Mouse (Mus musculus) layer of hippocampus, adult 2 months (tissue): ENCODE results near the gene Guca1b. TPM values are rescaled to one million over a fixed set of nuclear protein-coding genes. Genes with fewer than 3 reads are reported as not detected.
A peak's percentile ranks its signal among the peaks of the same experiment; 100 is the strongest.
"Not testable (repeated sequence)": the region's sequence is repeated elsewhere in the genome, so short reads cannot be mapped to it uniquely, and the experiment has no call there.

Experiments used
- DNase-seq, 2 experiments: peaks; one replicate each; pipeline ENCODE4 v3.0.0; 2022; ENCODE audit warnings: low spot score in 2 of 2
- H3K27ac ChIP-seq: fragments of 200-600 bp; 2 replicates; pipeline ENCODE4 v1.8.1; 2022
- H3K4me3 ChIP-seq: fragments of 200-600 bp; 2 replicates; pipeline ENCODE4 v1.8.1; 2022; ENCODE audit warnings: mild to moderate bottlenecking
- CTCF ChIP-seq: fragments of 200-600 bp; conservative IDR thresholded peaks from 2 replicates; pipeline ENCODE4 v1.8.1; 2022; ENCODE audit warnings: antibody characterized with exemption, mild to moderate bottlenecking, moderate library complexity
- total RNA-seq, 2 experiments: library from RNA; stranded (reverse); gene quantifications; 2 replicates each; pipeline ENCODE4 v1.2.3; 2021

The Guca1b gene
- total RNA-seq, 2 experiments from 2014 or later = 1.7 to 2.2 TPM

DNA sequence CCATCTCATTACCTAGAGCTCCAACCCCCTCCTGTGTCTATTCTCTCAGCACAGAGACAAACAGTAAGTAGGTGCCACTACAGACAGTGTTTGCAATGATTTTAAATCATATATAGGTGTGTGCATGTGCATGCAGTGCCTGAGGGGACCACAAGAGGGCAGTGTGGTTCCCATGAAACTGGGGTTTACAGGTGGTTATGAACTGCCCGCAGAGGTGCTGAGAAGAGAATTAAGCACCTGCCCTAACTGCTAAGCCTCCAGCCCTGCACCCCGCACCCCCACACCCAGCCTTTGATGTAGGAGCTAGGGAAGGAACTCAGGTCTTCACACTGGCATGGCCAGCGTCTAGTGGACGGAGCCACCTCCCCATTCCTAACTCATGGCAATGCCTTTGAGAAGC, 1.5 kb downstream of the Guca1b start:
- peak in 1 of 2 experiments; percentile 32 for DNase-seq
- no peak overlapping the region for H3K4me3 ChIP-seq
- no peak overlapping the region for H3K27ac ChIP-seq
- TF ChIP-seq CTCF = peak; percentile 85

DNA sequence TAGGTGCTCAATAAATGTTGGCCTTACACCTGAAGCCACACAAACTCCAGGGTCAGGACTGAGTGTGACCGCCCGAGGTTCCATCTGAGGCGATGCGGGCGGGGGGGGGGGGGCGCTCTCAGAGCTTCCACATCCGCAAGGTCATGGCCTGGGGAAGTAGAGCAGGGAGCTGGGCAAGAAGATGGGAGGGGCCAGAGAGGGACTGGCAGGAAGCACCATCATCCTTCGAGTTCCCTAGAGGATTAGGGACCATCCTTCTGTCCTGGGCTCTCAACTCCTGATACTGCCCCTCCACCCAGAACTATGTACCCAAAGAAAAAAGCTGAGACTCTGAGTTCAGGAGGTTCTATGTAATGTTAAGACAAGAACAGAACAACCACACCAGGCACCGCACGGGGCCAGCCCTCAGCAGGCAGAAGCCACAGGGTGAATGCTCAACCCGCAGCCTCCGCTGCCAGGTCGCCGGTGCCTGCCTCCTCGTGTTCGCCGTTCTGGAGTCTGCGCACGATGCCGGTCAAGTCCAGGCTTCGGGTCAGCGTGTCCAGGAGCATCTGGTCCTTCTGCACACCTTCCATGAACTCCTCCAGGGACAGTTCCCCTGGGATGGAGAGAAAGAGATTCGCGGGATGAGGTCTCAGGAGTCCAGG, 9.2 kb downstream of the Guca1b start:
- DNase-seq = no peak
- no peak for TF ChIP-seq CTCF
- H3K27ac ChIP-seq = no peak overlapping the region
- no peak overlapping the region; the same call in 1 of the 2 replicates for H3K4me3 ChIP-seq

DNA sequence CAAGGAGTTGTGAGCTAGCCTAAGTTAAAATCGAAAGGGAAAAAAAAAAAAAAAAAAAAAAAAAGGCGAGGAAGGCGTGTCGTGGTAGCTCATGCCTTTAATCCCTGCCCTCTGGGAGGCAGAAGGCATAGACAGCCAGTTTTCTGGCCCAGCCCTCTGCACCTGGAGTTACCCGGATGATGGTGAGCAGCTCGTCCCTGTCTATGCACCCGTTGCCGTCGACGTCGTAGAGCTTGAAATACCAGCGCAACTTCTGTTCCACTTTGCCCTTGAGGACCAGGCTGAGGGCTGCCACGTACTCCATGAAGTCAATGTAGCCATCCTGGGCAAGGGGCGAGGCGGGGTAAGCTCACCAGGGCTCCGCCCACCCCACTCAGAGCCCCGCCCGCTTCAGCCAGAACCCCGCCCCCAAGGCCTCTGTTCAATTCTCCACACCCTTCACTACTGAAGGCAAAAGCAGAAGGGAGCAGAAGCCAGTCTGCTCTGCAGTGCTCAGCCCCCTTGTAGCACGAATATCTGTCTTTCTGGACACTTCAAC, 10.3 kb downstream of the Guca1b start:
- peak overlapping the region; percentile 32 for H3K4me3 ChIP-seq
- no peak for DNase-seq
- TF ChIP-seq CTCF = no peak
- H3K27ac ChIP-seq = no peak overlapping the region

DNA sequence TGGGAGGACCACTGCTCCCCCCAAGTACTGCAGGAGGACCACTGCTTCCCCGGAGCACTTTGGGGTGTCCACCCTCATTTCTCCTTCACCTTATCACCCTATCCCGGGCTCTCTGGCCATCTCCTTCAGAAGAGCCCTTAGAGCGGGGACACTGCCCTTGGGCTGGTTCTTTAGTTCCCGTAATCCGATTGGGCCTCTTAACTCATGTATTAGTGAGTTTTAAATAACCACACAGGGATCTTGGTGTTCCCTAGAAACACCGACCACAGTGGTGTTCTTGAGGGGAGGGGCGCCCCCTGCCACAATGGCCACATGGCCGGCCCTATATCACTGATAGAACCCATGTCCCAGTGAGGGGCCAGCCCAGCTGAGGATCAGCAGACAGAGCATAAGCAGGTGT, 13.9 kb downstream of the Guca1b start:
- TF ChIP-seq CTCF = no peak
- DNase-seq = no peak
- H3K4me3 ChIP-seq = no peak overlapping the region
- H3K27ac ChIP-seq = no peak overlapping the region

DNA sequence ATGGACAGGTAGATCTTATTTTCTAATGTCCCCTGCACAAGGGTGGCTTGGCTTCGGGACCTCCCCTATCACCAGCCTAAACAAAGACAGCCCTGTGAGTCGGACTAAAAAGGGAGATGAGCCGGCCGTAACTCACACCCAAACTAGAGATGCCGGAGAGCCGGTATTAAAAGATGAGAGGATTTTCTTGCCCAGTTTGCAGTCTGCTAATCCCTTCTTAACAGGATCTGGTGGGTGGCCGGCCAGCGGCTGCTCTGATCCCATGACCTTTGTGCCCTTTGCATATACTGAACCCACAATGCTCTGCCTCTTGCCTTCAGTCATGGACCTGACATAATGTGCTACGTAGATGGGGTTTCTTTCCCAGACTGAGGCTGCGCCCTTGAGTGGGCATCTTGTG, 15.3 kb downstream of the Guca1b start, which contains the start of gene Guca1a:
Gene Guca1a, minus strand, starts transcription at position 134 of the 400 bp plus-strand sequence.
- no peak within 1 kb of the TSS for H3K27ac ChIP-seq
- no peak for DNase-seq
- no peak within 1 kb of the TSS for H3K4me3 ChIP-seq
- TF ChIP-seq CTCF = no peak

DNA sequence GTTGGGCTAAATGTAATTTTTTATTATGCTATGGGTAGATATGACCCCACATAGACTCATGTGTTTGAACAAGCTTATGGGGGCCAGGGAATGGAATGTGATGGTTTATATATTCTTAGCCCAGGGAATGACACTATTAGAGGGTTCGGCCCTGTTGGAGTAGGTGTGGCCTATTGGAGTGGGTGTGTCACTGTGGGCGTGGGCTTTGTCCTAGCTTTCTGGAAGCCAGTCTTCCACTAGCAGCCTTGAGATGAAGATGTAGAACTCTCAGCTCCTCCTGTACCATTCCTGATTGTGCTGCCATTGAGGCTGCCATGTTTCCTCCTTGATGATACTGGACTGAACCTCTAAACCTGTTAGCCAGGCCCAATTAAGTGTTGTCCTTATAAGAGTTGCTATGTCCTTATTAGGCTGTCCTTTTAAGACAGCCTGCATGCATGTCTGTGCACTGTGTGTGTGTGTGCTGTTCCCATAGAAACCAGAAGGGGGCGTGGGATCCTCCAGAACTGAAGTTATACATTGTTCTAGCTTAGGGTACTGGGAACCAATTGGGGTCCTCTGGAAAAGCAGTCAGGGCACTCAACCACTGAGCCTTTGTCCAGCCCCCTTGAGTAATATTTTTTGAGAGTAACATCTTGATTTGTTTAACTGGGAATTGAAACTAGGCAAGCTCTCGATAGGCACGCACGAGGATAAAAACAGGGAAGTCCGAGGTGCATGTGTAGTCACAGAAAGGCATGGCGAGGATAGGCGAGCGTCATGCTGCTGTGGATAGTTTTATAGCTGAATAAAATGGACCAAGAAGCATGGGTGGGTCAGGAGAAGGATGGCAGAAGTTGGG, 22.7 kb downstream of the Guca1b start:
- no peak overlapping the region for H3K4me3 ChIP-seq
- no peak for TF ChIP-seq CTCF
- H3K27ac ChIP-seq = no peak overlapping the region
- no peak for DNase-seq

DNA sequence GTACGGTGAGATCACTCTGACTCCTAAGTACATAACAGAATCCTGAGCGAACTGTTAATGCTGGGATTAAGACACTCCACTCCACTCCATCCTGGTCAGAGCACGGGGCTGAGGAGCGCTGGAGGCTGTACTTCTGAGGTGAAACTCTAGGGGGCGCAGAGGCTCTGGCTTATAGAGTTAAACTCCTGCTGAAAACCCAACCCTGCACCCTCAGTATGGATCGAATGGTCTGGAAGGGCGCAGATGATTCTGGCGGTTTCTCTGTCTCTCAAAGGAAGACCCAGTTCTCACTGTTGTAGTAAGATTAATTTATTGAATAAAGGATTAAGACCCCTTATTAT, 23.3 kb downstream of the Guca1b start:
- H3K4me3 ChIP-seq = no peak overlapping the region
- TF ChIP-seq CTCF = peak; percentile 82
- no peak overlapping the region for H3K27ac ChIP-seq
- DNase-seq = peak in 1 of 2 experiments; percentile 49

DNA sequence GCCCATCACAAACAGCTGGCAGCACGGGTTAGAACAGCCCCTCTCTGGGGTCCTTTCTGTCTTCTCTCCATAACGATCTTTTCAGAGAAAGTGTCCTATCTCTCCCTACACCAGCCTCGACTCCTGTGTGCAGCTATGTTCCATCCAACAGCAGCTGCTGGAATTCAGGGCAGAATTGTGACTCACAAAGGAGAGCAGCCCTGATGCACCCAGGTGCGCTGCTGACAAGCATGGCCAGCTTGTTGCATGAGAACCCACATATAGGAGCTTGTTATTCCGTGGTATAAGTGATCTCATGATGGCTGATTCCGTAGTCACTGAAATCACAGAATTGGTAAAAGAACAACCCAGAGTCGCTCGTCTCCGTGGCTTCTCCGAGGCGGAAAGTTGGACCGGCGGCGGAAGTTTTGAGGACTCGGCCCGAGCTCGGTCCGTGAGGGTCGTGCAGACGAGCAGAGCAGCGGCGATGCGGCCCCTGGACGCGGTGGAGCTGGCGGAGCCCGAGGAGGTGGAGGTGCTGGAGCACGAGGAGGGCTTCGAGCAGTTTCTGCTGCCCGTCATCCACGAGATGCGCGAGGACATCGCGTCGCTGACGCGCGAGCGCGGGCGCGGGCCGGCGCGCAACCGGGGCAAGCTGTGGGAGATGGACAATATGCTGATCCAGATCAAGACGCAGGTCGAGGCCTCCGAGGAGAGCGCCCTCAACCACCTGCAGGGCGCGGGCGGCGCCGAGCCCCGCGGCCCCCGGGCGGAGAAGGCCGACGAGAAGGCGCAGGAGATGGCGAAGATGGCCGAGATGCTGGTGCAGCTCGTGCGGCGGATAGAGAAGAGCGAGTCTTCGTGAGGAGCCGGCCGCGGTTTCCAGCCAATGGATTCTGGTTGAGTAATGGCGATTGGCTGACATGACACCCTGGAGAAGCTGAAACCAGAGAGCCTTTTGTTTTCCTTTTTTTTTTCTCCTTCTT, 25.0 kb downstream of the Guca1b start:
- DNase-seq, H3K27ac ChIP-seq: not testable (repeated sequence)
- H3K4me3 ChIP-seq = peak overlapping the region; percentile 24; the same call in 1 of the 2 replicates

DNA sequence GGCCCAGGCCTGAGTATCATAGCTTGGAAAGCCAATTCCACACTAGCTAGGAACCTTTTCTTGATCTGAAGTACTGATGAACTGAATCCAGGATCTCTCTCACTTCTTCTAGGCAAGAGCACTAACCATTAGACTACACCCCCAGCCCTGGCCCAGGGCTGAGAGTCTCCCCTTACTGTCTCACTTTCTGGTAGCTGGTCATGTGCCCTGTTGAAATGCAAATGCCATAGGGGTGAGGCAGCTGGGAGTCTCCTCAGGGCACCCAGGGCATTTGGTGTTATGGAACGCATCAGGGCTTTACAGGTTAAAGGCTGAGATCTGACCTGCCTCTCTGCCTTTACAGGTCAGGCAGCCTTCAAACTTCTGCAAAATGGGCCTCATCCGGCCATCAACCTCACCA, 35.0 kb downstream of the Guca1b start:
- no peak for TF ChIP-seq CTCF
- Histone ChIP-seq H3K4me3 (no peak overlapping the region), H3K27ac (no peak overlapping the region)
- no peak for DNase-seq

DNA sequence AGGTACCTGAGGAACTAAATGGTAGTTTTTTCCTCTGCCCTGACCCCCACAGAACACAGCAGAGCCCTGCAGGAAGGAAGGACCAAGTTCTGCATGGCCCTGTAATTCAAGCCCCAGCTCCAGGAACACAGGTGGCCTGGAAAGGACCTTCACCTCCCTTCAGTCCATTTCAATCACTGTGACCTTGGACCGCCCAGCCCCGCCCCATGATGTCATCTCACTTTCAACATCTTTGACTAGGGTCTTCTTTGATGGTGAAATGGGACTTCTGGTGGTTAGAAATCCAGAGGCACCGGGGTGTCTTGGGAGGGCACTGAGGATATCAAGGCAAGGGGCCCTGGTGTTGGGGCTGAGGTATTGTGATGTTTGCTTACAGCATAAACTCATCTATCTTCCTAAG, 36.4 kb downstream of the Guca1b start:
- no peak for TF ChIP-seq CTCF
- DNase-seq = no peak
- Histone ChIP-seq H3K27ac (no peak overlapping the region), H3K4me3 (no peak overlapping the region)

DNA sequence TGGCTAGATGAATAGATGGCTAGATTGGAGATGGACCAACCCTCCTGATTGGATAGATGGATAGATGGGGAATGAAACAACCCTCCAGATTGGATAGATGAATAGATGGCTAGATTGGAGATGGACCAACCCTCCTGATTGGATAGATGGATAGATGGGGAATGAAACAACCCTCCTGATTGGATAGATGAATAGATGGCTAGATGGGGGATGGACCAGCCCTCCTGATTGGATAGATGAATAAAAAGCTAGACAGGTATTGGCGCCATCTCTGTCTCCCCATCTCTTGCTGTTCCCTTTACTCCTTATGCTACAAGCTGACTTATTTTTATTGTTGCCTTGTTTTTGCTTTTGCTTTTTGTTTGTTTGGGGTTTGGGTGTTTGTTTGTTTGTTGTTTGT, 37.4 kb downstream of the Guca1b start:
- H3K27ac ChIP-seq, H3K4me3 ChIP-seq, DNase-seq: not testable (repeated sequence)

DNA sequence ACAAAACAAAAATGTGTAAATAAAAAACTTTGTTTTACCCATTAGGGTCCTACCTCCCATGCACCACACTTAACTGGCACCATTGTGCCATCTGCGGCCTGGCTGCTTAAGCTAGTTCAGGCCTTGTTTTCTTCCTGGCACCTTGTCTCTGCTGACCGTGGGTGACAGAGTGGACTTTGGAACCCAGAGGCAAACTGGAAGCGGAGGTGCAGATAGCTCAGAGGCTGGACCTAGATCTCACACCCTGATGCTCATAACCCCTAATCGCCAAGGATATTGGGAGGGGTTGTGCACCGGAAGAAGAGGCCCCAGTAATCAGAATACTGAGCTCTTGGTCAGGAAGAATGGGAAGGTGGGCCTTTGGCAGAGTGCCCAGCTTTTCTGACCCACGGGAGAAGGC, 39.0 kb downstream of the Guca1b start:
- no peak overlapping the region for H3K4me3 ChIP-seq
- TF ChIP-seq CTCF = no peak
- no peak overlapping the region for H3K27ac ChIP-seq
- no peak for DNase-seq

DNA sequence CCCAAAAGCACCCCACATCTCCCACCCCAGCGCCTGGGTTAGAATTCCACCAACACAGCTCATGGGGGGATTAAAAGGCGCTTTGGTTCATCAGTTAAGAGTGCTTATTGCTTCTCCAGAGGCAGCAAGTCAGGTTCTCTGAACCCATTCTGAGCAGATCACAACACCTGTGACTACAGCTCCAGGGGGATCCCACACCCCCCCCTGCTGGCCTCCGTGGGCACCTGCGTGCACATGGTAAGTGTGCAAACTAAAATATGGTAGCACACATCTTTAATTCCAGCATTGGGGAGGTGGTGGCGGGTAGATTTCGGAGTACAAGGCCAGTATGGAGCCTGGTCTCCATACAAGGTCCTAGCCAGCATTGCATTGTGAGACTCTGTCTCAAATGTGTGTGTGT, 42.1 kb downstream of the Guca1b start:
- Histone ChIP-seq H3K27ac (no peak overlapping the region), H3K4me3 (no peak overlapping the region)
- TF ChIP-seq CTCF = peak; percentile 24
- DNase-seq = no peak
